Mouse (Mus musculus) lung, embryonic 16.5 days (tissue): ENCODE measurements around the gene Stpg2. TPM values are rescaled to one million over a fixed set of nuclear protein-coding genes. Genes with fewer than 3 reads are reported as not detected.
"Not testable (repeated sequence)": the region's sequence is repeated elsewhere in the genome, so short reads cannot be mapped to it uniquely, and the experiment has no call there.

Source experiments
- ATAC-seq: fragments of 200-750 bp; cut with Nextera tagmentation; 2 replicates; pipeline ENCODE4 v1.8.0; 2017; ENCODE audit warnings: low read depth, mild to moderate bottlenecking, moderate library complexity
- H3K27ac ChIP-seq: fragments of 300-500 bp; sonication (generic); 2 replicates; pipeline ENCODE4 v1.5.1; 2014; ENCODE audit warnings: mild to moderate bottlenecking, control low read depth, low read length
- H3K27me3 ChIP-seq: fragments of 300-500 bp; sonication (generic); 2 replicates; pipeline ENCODE4 v1.6.1; 2014; ENCODE audit warnings: low read depth, low read length, mixed read lengths; ENCODE audit not compliant: control insufficient read depth, insufficient read depth
- H3K36me3 ChIP-seq: fragments of 300-500 bp; sonication (generic); 2 replicates; pipeline ENCODE4 v1.6.1; 2014; ENCODE audit warnings: low read length; ENCODE audit not compliant: control insufficient read depth, insufficient read depth
- H3K4me1 ChIP-seq: fragments of 300-500 bp; sonication (generic); replicated peaks from 2 replicates; pipeline ENCODE4 v1.6.1; 2014; ENCODE audit warnings: low read length, mixed read lengths; ENCODE audit not compliant: control insufficient read depth, insufficient read depth
- H3K4me2 ChIP-seq: fragments of 300-500 bp; sonication (generic); 2 replicates; pipeline ENCODE4 v1.6.1; 2014; ENCODE audit warnings: low read depth, low read length, control low read depth
- H3K4me3 ChIP-seq: fragments of 300-500 bp; sonication (generic); 2 replicates; pipeline ENCODE4 v1.5.1; 2014; ENCODE audit warnings: mild to moderate bottlenecking, low read length, control low read depth
- H3K9ac ChIP-seq: fragments of 300-500 bp; sonication (generic); 2 replicates; pipeline ENCODE4 v1.6.1; 2014; ENCODE audit warnings: low read length, control low read depth
- H3K9me3 ChIP-seq: fragments of 300-500 bp; sonication (generic); 2 replicates; pipeline ENCODE4 v1.6.1; 2016; ENCODE audit warnings: low read length; ENCODE audit not compliant: control insufficient read depth
- WGBS: fragments of 180-500 bp; shearing (Covaris S2); extraction: QIAGEN DNeasy Blood & Tissue Kit; methylation state at CpG from one replicate; pipeline ENCODE4 v1.1.7; 2014; 5-methylcytosine and 5-hydroxymethylcytosine counted together
- polyA plus RNA-seq: library from polyadenylated mRNA; unstranded; fragments of >200 nt; fragmentation: Nextera tagmentation; extraction: Ambion mirVana; gene quantifications from 2 replicates; pipeline ENCODE4 v1.2.1, GENCODE M21; 2015

The Stpg2 gene
- polyA plus RNA-seq, 1 experiment from 2014 or later, result not detected

- Histone ChIP-seq H3K9me3 (peaks cover 2% of the 10 kb centered on the region; the same call in 1 of the 2 replicates), H3K4me2 (no peak overlapping the region), H3K9ac (no peak overlapping the region), H3K27me3 (peaks cover 8% of the 10 kb centered on the region), H3K4me1 (no peaks in the 10 kb centered on the region), H3K36me3 (no peaks in the 10 kb centered on the region), H3K27ac (no peak overlapping the region), H3K4me3 (no peak overlapping the region)
- 63% methylated on average over 3 of the region's 3 CpGs for WGBS
- no peak for ATAC-seq
Observed at GRCm38 (mm10) chr3:139200324-139200723, 5.2 kb upstream of the Stpg2 start.

GRCm38 (mm10) chr3:139216945-139217344, 11.5 kb downstream of the Stpg2 start:
- Histone ChIP-seq H3K36me3 (no peaks in the 10 kb centered on the region), H3K27ac (no peak overlapping the region), H3K4me2 (no peak overlapping the region), H3K27me3 (no peaks in the 10 kb centered on the region), H3K9ac (no peak overlapping the region), H3K9me3 (no peaks in the 10 kb centered on the region), H3K4me1 (no peaks in the 10 kb centered on the region), H3K4me3 (no peak overlapping the region)
- 63% methylated on average over 9 of the region's 9 CpGs for WGBS
- no peak for ATAC-seq

GRCm38 (mm10) chr3:139225123-139225522, 19.6 kb downstream of the Stpg2 start:
- Histone ChIP-seq H3K9ac (no peak overlapping the region), H3K27me3 (no peaks in the 10 kb centered on the region), H3K9me3 (no peaks in the 10 kb centered on the region), H3K36me3 (no peaks in the 10 kb centered on the region), H3K27ac (no peak overlapping the region), H3K4me2 (no peak overlapping the region), H3K4me1 (no peaks in the 10 kb centered on the region), H3K4me3 (no peak overlapping the region)
- ATAC-seq, result no peak
- WGBS, result 79% methylated on average over 3 of the region's 3 CpGs

- Histone ChIP-seq H3K4me1 (no peaks in the 10 kb centered on the region), H3K4me2 (no peak overlapping the region), H3K4me3 (no peak overlapping the region), H3K36me3 (no peaks in the 10 kb centered on the region), H3K27me3 (no peaks in the 10 kb centered on the region), H3K9me3 (no peaks in the 10 kb centered on the region), H3K9ac (no peak overlapping the region), H3K27ac (no peak overlapping the region)
- 43% methylated on average over 4 of the region's 4 CpGs for WGBS
- ATAC-seq, result no peak
Observed at GRCm38 (mm10) chr3:139226811-139227210, 21.3 kb downstream of the Stpg2 start.

- Histone ChIP-seq H3K4me1 (no peaks in the 10 kb centered on the region), H3K9ac (no peak overlapping the region), H3K27me3 (no peaks in the 10 kb centered on the region), H3K36me3 (no peaks in the 10 kb centered on the region), H3K9me3 (no peaks in the 10 kb centered on the region), H3K4me2 (no peak overlapping the region), H3K4me3 (no peak overlapping the region), H3K27ac (no peak overlapping the region)
- no peak for ATAC-seq
- 55% methylated on average over 2 of the region's 2 CpGs for WGBS
Observed at GRCm38 (mm10) chr3:139245219-139245618, 39.7 kb downstream of the Stpg2 start.

- H3K27me3 ChIP-seq, result no peaks in the 10 kb centered on the region
- no peak overlapping the region for H3K4me3 ChIP-seq
- H3K4me2 ChIP-seq, result no peak overlapping the region
- no peak overlapping the region for H3K27ac ChIP-seq
- H3K36me3 ChIP-seq, result no peaks in the 10 kb centered on the region
- H3K4me1 ChIP-seq, result no peaks in the 10 kb centered on the region
- ATAC-seq, result no peak
- whole genome bisulfite sequencing, result 51% methylated on average over 4 of the region's 4 CpGs
- no peaks in the 10 kb centered on the region for H3K9me3 ChIP-seq
- no peak overlapping the region for H3K9ac ChIP-seq
Observed at GRCm38 (mm10) chr3:139246508-139246907, 41.0 kb downstream of the Stpg2 start.

GRCm38 (mm10) chr3:139262359-139262758, 56.9 kb downstream of the Stpg2 start:
- H3K9ac ChIP-seq, H3K4me1 ChIP-seq, H3K36me3 ChIP-seq, H3K27ac ChIP-seq, H3K9me3 ChIP-seq, H3K4me2 ChIP-seq, ATAC-seq, H3K4me3 ChIP-seq, H3K27me3 ChIP-seq: not testable (repeated sequence)
- WGBS, result 56% methylated on average over 4 of the region's 4 CpGs

- no peak overlapping the region for H3K4me2 ChIP-seq
- H3K27ac ChIP-seq, result no peak overlapping the region
- no peaks in the 10 kb centered on the region for H3K36me3 ChIP-seq
- H3K4me1 ChIP-seq, result no peaks in the 10 kb centered on the region
- no peak overlapping the region for H3K4me3 ChIP-seq
- no peak overlapping the region for H3K9ac ChIP-seq
- no peaks in the 10 kb centered on the region for H3K27me3 ChIP-seq
- no peaks in the 10 kb centered on the region for H3K9me3 ChIP-seq
- ATAC-seq, result no peak
Observed at GRCm38 (mm10) chr3:139297909-139298308, 92.4 kb downstream of the Stpg2 start.

- H3K27me3 ChIP-seq, result no peaks in the 10 kb centered on the region
- H3K4me3 ChIP-seq, result no peak overlapping the region
- 26% methylated on average over 7 of the region's 7 CpGs for WGBS
- H3K4me2 ChIP-seq, result no peak overlapping the region
- no peak for ATAC-seq
- H3K36me3 ChIP-seq, result no peaks in the 10 kb centered on the region
- H3K9me3 ChIP-seq, result no peaks in the 10 kb centered on the region
- H3K27ac ChIP-seq, result no peak overlapping the region
- H3K4me1 ChIP-seq, result no peaks in the 10 kb centered on the region
- H3K9ac ChIP-seq, result no peak overlapping the region
Observed at GRCm38 (mm10) chr3:139308078-139308809, 102.8 kb downstream of the Stpg2 start.

- no peak for ATAC-seq
Observed at GRCm38 (mm10) chr3:139311721-139312120, 106.2 kb downstream of the Stpg2 start.

More at GRCm38 (mm10) chr3:139311721-139312120, 106.2 kb downstream of the Stpg2 start:
- no peak overlapping the region for H3K4me3 ChIP-seq
- no peaks in the 10 kb centered on the region for H3K36me3 ChIP-seq
- H3K4me1 ChIP-seq, result no peaks in the 10 kb centered on the region
- H3K9ac ChIP-seq, result no peak overlapping the region
- no peak overlapping the region for H3K27ac ChIP-seq
- H3K9me3 ChIP-seq, result no peaks in the 10 kb centered on the region
- 82% methylated on average over 2 of the region's 2 CpGs for WGBS
- H3K4me2 ChIP-seq, result no peak overlapping the region
- no peaks in the 10 kb centered on the region for H3K27me3 ChIP-seq
